Mouse (Mus musculus) lung, postnatal 4 days (tissue): Measurements from ENCODE around the gene Bckdhb.
"Not testable (repeated sequence)": the region's sequence is repeated elsewhere in the genome, so short reads cannot be mapped to it uniquely, and the experiment has no call there.

Experiments
- DNase-seq, 2 experiments: peaks; one replicate each; pipeline ENCODE4 v3.0.0; 2021

The Bckdhb gene

DNA sequence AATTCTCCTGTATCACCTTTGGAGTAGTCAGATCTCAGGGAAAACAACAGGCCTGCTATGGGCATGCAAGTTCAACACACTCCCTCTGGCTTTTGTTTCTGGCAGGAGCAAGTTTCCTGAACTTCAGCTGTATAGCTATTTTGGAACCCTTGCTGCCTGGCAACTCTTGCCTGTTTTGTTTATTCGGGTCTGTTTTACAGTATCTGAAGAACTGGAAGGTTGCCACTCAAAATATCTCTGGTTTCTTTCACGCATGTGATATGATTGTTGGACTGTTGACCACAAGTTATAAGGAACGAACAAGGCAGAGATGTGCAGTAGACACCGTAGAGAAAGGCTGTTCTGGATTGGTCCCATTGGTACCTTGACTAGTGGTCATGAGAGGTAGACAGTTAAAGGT is 39.4 kb downstream of the Bckdhb start:
- DNase-seq: no peak

DNA sequence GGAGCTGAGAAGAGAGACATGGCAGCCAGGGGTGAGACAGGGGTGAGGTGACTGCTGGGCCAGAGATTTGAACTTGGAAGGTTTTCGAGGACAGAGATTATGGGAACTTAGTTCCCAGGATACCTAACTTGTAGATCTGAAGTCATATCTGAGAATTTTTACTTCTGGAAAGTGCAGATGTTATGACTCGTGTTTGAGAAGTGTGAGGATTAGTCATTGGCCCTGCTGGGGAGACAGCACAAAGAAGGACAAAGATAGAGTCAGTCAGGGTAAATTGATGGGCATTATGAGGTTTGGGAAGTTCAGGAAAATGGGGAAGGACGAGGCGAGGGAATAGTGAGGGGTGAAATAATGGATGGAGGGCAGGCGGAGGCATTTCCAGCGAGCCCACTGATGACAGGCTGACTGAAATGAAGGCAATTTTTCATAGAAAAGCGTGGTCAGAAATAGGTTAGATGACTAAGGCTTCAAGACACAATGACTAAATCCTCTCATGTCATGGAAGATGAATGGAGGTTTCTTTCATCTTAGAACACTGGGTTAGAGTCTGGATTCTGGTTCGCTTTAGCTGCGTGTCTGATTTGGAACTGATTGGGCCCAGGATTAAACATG is 42.6 kb downstream of the Bckdhb start:
- DNase-seq: no peak

GRCm38 (mm10) chr9:83969326-83969725 is 44.4 kb downstream of the Bckdhb start:
- peak in 1 of 2 experiments; percentile 8 for DNase-seq

DNA sequence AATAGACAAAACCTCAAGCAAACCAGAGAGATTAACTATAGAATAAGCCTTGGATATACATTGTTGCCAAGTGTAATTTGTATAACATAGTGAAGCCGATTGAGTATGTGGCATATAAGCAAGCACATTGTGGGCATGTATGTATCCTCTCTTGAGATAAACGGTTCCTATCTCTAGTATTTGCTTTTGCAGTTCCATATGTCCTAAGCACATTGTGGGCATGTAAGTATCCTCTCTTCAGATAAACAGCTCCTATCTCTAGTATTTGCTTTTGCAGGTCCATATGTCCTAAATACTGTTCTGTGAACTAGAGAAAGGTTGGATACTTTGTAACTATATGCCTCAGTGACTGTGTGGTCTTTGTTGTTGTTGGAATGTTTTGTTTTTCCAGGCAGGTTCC is 48.5 kb downstream of the Bckdhb start:
- no peak for DNase-seq

DNA sequence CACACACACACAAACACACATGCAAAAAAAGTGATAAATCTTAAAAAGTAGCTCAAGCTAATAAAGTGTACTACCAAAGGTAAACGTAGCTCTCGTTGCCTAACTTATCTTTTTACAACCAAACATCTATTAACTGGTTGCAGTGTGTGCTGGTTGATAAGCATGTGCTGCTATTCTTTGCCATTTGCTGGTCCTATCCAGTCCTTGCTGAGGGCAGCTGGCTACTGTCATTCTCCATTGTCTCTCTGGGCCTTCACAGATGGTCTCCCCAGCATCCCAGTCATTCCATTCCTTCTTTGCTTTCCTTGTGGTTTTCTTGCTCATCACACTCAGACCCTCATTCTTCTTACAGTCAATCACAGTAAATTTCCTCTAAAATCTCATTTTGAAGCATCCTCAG is 50.9 kb downstream of the Bckdhb start:
- no peak for DNase-seq

DNA sequence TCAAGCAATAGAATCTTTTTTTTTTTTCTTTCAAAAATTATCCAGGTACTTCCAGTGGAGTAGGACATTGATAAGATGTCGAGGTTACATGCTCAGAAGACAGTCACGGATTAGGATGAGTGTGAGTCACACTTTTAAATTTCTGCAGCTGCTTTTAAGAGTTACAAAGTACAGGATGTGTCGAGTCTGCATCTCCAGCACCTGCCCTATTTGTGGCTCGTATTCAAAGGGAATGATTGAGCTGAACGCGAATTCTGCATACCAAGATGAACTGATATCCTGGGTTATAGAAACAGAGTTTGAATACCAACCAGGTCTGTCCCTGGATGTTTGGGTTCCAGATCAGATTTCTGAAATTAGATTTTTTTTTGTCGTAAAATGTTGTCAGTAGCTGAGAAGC is 56.3 kb downstream of the Bckdhb start:
- DNase-seq: no peak

- DNase-seq: no peak
Measured at GRCm38 (mm10) chr9:84008961-84009360, 84.0 kb downstream of the Bckdhb start.

DNA sequence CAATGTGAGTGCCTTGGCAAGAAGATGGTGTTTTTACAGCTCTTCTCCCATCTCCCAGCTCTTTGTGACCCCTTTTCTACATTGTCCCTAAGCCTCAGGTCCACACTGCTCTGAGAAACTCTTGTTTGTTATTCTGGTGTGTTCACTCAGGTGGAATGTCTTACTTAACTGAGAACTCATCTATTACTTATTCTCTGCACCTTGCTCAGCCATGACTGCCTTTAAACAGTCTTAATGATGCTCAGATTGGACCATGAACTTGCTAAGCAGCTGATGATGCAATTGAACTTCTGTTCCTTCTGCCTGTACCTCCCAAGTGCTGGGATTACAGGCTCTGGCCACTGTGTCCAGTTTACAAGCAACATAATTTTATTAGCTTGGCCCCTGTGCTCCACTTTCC is 86.2 kb downstream of the Bckdhb start:
- no peak for DNase-seq

DNA sequence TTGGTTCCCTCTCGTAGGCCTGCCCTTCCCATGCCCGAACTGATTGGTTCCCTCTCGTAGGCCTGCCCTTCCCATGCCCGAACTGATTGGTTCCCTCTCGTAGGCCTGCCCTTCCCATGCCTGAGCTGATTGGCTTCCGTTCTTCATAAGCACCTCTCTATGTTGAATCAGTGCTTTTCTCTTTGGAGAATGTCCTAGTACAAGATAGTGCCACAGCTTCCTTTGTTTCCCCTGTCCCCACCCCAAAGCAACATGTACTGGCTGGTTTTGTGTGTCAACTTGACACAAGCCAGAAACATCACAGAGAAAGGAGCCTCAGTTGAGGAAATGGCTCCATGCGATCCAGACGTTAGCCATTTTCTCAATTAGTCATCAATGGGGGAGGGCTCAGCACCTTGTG is 93.2 kb downstream of the Bckdhb start:
- DNase-seq: not testable (repeated sequence)

- DNase-seq: no peak
Measured at GRCm38 (mm10) chr9:84019627-84020026, 94.7 kb downstream of the Bckdhb start.

- no peak for DNase-seq
Measured at GRCm38 (mm10) chr9:84021189-84021588, 96.2 kb downstream of the Bckdhb start.

GRCm38 (mm10) chr9:84028120-84028519 is 103.2 kb downstream of the Bckdhb start:
- no peak for DNase-seq

DNA sequence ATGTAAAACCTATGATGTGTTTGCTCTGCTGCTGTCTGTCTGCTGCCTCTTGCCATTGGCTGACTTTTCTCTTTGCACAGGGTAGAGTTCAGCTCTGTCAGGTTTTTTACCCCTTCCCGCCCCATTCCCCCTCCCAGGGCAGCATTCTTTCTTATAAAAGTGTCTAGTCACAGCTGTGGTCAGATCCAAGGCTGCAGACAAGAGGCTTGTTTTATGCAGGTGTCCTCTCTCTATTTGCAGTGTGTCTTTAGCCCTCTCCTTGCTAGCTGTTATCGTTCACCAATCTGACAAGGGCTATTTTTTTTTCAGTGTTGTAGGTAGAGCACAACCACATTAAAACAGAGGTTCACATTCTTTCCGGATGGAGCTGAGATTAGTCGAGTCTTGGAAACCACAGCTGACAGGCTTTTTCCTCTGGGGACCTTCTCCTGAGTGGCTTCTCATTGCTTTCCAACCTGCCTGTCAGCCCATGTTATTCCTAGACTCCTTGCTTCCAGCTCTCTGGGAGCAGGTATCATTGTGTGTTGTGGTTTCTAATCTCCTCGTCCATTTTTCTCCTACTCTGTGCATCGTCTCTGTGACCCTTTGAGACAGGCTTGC is 105.8 kb downstream of the Bckdhb start:
- no peak for DNase-seq

GRCm38 (mm10) chr9:84031406-84031805 is 106.5 kb downstream of the Bckdhb start:
- DNase-seq: no peak

GRCm38 (mm10) chr9:84032669-84033341 is 107.9 kb downstream of the Bckdhb start:
- peak in 1 of 2 experiments; percentile 30 for DNase-seq

DNA sequence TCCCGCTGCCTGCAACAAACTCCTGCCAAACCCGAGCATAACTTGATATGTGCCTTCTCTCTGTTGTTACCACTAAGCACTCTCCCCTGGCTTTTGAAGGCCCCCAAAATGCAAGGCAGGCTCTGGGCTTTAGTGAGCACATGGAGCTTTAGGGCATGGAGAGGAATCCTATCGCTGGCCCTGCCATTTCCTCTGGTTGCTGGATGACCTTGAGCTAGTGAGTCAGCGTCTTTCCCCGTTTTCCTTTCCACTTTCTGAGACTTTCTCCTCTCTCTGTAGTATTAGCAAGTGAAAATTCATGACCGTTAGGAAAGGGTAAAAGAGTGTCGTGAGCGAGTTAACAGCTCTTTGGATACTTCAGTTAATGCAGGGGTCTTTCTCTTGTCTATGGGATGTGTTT is 111.1 kb downstream of the Bckdhb start:
- no peak for DNase-seq

- DNase-seq: no peak
Measured at GRCm38 (mm10) chr9:84037224-84037623, 112.3 kb downstream of the Bckdhb start.

GRCm38 (mm10) chr9:84038946-84039345 is 114.0 kb downstream of the Bckdhb start:
- peak in 1 of 2 experiments; percentile 36 for DNase-seq

- DNase-seq: no peak
Measured at GRCm38 (mm10) chr9:84040376-84040775, 115.4 kb downstream of the Bckdhb start.

- DNase-seq: no peak
Measured at GRCm38 (mm10) chr9:84041631-84042277, 116.8 kb downstream of the Bckdhb start.

DNA sequence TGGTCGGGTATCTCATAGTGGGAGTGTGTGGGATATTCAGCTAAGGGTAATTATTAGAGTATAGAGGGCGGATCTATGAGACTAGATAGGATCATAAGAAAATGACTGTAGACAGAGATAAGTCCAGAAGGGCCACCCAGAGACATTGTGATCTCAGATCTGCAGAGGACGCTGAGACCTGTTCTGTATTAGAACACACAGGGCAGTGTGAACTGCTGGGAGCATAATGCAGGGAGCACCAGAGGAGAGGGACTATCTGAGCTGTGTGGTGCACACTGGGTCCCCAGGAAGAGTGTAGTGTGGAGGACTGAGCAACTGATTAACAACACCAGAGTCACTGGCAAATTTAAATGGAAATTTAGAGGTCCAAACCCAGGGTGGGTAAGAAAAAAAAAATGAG is 117.6 kb downstream of the Bckdhb start:
- DNase-seq: no peak

- DNase-seq: no peak
Measured at GRCm38 (mm10) chr9:84044136-84044535, 119.2 kb downstream of the Bckdhb start.

- DNase-seq: no peak
Measured at GRCm38 (mm10) chr9:84045632-84046031, 120.7 kb downstream of the Bckdhb start.

DNA sequence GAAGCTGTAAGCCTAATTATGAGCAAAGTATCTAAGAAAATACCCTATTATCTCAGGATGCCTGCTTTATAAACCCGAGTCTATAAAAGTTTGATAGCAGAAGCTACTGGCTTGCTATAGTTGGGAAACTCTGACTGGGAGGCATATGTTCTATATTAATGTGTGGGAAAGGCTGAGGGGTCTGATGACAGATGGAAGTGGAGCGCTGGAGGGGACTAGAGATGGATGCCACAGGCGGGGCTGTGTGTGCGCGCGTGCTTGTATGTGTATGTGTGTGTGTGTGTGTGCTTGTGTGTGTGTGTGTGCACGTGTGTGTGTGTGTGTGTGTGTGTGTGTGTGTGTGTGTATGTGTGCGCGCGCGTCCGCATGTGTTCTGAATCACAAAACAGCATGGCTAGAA is 121.4 kb downstream of the Bckdhb start:
- DNase-seq: no peak
